Mouse (Mus musculus) c-Kit-positive CD71-positive TER-119-positive erythroid progenitor cells, embryonic 14.5 days (primary cell): ENCODE results near the gene Cdk4.

ENCODE experiments used
- DNase-seq: peaks from one replicate; pipeline ENCODE4 v3.0.0-alpha.2; 2013; ENCODE audit warnings: low spot score

The Cdk4 gene

GRCm38 (mm10) chr10:127099868-127100267 lies 36.5 kb downstream of the Cdk4 start:
- DNase-seq, result no peak

- no peak for DNase-seq
Observed at GRCm38 (mm10) chr10:127100414-127100813, 37.1 kb downstream of the Cdk4 start.

- no peak for DNase-seq
Observed at GRCm38 (mm10) chr10:127101151-127101550, 37.8 kb downstream of the Cdk4 start.

- DNase-seq, result no peak
Observed at GRCm38 (mm10) chr10:127103631-127104030, 40.3 kb downstream of the Cdk4 start.

- DNase-seq, result no peak
Observed at GRCm38 (mm10) chr10:127107563-127108261, 44.4 kb downstream of the Cdk4 start.

- DNase-seq, result no peak
Observed at GRCm38 (mm10) chr10:127108262-127108583, 44.9 kb downstream of the Cdk4 start.

GRCm38 (mm10) chr10:127111001-127111887 lies 47.9 kb downstream of the Cdk4 start:
- DNase-seq, result no peak

GRCm38 (mm10) chr10:127114408-127114807 lies 51.1 kb downstream of the Cdk4 start:
- no peak for DNase-seq

- no peak for DNase-seq
Observed at GRCm38 (mm10) chr10:127115068-127115467, 51.7 kb downstream of the Cdk4 start.
